Mouse (Mus musculus) heart, postnatal 4 days (tissue): ENCODE measurements around the gene Nfatc2. TPM values are rescaled to one million over a fixed set of nuclear protein-coding genes. Genes with fewer than 3 reads are reported as not detected.

Source experiments
- DNase-seq: peaks from one replicate; pipeline ENCODE4 v3.0.0; 2021
- total RNA-seq, 2 experiments: library from RNA; stranded (reverse); gene quantifications; 2 replicates each; pipeline ENCODE4 v1.2.3; 2021

Nfatc2 gene
- 10 to 100 TPM; 18.8 to 21.3 TPM for total RNA-seq

DNA sequence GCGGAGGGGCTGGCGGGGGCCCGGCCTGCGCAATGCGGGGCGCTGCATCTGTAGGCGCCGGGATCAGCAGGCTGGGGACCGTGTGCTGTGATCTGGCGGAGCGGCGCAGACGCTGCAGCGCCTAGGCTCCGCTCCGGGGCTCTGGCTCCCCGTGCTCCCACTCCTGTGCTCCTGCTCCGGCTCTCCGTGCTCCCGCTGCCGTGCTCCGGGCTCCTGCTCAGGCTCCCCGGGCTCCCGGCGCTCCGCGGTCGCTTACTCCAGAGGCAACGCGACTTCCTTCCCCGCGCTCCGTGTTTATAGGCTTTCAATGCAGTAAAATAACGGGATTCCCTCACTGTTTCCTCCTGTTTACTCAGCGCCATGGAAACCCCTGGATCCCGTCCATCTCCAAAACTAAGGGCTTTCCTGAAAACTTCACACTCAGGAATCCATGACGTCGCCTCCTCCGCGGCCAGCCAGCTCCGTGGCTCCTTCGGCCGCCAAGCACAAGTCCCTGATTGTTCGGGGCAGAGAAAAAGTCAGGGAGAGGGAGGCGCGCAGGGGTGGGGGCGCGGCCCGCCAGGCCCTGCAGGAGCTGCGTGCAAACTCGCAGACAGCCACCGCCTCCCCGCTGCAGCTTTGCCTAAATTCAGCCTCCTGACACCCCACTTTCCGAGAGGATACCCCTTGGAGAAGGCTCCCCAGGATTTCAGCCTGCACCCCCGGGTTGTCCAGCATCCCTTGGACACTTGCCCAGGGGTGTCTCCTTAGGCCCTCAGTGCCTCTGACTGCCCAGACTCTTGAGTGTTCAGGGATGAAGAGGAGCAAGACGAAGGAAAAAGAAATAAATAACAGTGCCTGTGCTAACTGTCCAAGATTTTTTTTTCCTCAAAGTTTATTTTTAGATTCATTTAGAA, at the start of gene Nfatc2:
TSS of gene Nfatc2 (minus strand) at position 167 of the 896 bp plus-strand sequence.
- peak; percentile 92 for DNase-seq

DNA sequence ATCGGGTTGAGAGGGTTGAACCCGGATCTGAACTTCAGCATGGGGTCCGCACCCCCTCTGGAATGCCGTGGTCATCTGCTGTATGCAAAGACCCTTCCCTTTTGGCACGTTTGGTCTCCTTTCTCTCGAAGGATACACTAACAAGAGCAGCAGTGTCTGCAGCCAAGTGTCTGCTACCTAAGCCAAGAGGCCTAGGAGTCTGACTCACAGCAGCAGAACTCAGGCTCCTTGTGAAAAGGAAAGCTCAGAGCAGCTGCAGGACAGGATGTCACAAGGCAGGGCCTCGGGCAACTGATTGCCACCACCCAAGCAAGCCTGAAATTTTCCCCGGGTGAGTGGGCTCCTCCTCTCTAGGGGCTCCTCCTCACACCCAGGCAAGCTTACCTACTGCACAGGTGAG, 46.7 kb upstream of the Nfatc2 start:
- DNase-seq = no peak

DNA sequence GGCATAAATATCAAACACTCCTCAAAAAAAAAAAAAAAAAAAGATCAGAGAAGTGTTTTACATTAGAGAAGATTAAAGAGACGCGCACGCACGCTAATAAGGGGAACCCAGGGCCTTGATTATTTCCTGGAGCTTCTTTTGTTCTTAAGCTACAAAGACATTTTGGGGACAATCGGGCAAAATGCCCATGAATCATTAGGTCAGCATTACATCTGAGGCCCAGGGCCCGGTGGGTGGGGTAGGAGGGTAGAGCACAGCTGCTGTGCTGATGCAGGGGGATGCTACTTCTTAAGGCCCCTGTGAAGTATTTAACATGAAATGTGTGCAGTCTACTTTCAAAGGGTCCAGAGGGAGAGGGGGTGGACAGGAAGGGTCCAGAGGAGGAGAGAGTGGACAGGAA, 43.4 kb upstream of the Nfatc2 start:
- DNase-seq = no peak

DNA sequence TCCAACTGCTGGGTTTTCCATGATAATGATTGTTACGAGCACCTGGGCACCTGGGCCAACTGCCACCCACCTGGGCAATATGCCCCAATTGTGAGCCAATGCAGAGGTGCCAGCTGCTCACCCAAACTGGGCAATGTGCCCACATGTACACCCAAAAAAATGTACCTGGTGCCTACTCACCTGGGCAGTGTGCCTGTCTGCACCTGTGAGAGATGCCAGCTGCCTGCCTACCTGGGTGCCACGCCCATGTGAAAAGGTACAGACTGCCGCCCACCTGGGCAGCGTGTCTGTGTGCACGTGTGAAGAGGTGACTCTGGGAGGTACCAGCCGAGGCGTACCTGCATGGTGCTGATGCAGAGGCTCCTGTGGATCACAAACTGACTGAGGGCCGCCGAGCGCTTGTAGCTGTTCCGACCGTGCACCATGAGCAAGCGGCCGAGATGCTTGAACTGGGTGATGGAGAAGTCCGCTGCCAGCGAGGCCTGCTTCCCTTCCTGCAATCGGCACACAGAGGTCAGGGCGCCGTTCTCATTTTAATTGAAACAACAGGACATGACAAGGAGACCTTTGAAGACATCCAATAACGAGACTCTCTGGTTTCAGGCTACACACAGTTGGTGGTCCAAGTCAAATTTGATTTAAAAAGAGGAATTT, 42.2 kb upstream of the Nfatc2 start:
- no peak for DNase-seq

DNA sequence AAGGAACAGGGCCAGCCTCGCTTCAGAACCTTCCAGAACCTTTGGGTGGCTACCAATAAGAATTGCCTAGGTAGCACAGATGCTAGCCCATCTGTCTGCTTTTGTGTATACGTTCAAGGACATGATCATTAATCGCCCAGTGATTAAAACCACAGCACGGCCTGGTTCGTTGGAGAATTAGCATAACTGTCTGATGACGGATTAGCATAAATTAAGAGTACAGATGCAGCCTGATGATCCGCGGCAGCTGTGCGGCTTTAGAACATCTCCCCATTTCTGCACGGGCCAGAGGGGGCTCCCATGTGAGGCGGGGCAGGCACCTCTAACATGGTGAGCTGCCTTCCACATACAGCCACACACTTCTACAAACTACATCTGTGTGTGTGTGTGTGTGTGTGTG, 40.7 kb upstream of the Nfatc2 start:
- no peak for DNase-seq

DNA sequence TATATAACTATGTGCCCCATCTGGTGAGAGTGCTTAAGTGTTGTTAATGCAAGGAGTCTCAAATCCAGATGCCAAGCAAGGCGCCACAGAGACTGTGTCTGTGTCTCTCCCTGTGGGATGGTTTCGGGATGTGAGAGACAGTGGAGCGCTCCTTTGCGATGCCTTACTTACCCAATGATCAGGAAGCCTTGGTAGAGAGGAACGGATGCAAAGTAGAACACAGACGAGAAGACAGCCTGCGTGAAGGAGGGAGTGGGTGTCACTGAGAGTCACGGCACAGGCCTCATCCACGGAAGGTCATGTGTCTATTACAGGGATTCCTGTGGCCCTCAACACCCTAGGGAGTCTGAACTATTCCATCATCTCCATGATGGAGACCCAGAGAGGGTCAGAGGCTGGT, 39.0 kb upstream of the Nfatc2 start:
- no peak for DNase-seq

DNA sequence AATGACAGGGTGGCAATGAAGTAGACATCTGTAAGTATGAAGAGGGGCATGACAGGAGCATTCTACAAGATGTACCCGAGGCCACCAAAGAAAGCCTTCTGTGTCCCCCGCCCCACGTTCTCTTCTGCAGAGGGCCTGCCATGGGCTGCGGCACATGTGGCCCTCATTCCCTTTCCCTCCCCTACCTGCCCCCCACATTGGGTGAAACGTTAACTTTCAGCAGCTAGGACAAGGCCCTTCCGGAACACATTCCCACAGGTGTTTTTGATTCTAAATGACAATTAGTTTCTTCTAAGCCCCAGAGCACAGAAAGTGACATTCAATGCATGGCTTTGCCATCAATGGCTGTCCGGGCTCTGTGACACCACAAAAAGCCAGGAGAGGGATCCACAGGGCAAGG, 33.4 kb upstream of the Nfatc2 start:
- no peak for DNase-seq

DNA sequence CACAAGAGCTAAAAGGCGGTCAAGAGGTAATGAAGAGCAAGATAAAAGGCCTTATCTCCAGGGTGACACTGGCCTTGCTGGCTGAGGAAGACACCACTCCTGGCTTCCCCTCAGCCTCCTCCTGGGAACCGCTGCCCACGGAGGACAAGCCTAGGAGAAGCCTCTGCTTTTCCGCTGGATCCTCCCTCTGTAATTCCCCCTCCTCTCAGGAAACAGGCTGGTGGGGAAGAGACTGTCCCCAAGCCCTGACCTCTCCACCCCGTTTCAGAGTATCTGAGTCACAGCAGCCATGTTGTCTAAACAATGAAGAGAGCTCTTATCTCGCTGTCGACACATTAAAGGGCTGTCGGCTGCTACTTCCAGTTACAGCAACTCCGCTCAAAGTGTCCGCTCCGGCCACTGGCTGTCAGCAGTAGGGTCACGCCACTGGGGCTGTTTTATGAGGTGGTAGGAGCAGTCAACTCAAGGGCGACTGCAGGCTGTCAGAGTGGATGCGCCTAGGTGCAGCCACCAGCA, 31.9 kb upstream of the Nfatc2 start:
- peak; percentile 65 for DNase-seq

DNA sequence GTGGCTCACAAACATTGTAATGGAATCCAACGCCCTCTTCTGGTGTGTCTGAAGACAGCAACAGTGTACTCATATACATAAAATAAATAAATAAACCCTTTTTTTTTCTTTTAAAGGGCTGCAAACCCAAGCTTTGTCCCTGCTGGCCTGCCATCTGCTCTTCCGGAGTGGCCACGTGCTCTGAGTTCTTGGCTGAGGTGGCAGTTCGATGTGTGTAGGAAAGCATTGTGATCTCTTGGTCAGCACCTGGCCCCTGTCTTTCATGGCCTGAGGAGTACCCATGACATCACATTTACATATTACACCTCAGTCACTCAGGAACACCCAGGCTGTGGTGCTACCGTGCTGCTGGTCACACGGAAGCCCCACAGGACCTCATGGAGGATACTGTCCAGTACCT, 31.1 kb upstream of the Nfatc2 start:
- DNase-seq = no peak

DNA sequence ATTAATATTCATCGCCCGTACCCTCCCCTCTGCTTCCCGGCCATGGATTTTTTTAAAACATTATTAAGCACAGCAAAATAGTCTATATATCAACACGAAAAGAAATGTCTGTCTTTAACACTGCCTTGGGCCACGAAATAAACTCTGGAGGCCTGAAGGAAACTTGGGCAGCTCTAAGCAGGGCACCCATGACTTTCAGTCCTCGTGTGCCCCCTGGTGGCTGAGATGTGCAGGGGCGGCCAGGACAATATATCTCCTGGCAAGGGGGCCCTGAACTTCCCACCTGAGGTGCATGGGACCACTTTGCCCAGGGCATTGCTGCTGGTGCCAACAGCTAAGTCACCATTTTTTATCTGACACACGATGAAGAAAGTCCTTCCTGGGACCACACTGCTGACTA, 27.3 kb upstream of the Nfatc2 start:
- DNase-seq = peak; percentile 92

DNA sequence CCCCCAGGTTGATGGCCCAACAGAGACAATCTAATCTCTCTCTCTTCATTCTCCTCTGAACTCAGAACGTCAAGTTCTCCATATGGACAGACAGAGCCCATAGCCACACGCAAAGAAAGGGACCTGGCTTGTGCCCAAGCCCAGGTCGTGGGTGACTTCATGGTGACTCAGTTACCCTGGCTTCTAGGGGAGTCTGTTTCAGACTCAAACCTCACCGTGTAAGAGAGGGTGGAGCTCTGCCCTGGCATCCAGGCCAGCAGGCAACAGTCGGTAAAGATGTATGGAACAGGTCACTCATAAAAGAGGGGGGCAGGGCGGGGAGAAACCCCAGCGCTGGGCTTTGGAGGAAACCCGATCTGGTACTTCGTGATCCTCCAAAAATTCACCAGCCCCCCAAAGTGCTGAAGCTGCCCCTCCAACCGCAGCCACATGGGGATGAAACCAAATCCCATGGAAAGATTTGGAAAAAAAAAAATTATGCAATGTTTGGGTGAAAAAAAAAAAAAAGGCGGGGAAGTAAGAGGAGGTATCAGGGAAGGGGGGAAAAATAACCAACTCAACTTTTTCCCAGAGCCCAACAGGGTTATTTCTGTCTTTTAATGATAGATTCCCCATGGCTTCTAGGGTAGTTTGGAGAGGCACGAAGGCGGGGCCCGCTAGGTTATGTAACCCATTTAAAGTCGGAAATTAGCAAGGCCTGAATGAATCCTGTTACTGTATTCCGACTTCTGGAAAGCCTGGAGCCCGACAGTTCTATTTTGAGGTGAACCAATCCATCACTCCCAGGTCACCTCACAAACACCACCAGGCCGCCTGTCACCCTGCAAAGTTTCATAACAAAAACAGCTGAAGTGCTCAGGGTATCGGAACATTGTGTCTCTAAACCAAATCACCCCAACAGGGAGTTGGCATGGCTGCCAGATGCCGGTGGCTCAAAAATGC, 26.6 kb upstream of the Nfatc2 start:
- DNase-seq = no peak

DNA sequence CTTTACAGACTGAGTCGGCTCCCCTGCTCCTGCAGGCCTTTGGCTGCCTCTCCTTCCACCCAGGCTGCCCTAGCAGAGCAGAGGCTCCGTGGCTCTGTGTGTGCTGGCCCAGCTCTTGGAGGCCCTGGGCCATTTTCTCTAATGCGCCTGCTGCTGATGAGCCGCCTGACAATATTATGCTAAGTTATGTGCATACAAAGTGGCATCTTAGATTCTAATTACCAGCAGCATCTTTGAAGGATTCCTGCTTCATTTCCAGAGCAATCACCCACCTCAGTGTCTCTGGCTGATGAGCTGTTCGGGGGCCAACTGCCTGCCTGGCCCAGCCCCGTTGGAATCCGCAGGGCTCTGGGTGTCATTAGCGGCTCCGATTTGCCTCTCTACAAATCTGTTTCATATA, 24.9 kb upstream of the Nfatc2 start:
- no peak for DNase-seq

DNA sequence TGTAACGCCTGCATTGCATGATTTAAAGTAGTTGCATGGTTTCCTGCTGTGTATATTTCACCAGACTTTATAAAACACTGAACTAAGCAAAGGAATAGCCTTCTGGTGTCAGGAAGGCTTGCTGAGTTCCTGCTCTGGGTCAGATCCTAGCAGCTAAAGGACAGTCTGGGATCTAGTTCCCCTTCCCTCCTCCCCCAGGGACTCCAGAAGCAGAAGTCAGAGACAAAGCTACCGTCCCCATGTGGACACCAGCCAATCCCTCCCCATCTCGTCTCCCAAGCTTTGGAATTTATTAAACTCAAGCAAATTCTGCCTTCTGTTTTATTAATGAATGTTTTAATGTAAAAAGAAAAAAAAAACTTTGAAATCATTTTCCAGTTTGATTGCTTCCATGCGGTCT, 23.6 kb upstream of the Nfatc2 start:
- DNase-seq = no peak

DNA sequence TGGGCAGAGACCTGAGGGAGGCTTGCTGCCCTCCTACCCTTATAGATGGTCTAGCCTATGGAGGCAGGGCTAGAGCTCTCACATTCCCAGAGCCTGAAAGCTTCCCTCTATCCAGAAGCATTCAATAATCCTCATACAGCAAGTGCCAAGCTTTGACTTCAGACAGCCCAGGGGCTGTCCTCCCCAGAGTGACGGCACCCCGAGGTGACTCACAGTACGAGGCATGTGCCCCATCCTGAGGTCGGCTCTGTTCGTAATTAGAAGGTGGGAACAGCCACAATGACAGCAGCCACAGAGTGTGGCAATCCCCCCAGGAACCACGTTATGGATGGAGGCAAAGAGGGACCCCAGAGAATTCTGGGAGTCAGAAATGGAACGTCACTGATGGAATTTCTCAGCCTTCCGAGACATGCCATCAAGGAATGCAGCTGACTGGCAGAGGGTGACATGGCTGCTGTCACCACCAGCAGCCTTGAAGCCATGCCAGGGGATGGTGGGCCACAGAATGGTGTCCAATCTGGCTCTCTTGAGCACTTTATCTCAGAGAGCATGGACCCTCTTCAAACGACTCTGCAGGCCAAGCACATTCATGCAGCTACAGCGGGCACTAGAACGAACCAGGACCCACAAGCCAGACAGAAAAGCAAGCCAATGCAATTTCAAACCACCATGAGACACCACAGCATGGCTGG, 19.8 kb upstream of the Nfatc2 start:
- peak; percentile 31 for DNase-seq

DNA sequence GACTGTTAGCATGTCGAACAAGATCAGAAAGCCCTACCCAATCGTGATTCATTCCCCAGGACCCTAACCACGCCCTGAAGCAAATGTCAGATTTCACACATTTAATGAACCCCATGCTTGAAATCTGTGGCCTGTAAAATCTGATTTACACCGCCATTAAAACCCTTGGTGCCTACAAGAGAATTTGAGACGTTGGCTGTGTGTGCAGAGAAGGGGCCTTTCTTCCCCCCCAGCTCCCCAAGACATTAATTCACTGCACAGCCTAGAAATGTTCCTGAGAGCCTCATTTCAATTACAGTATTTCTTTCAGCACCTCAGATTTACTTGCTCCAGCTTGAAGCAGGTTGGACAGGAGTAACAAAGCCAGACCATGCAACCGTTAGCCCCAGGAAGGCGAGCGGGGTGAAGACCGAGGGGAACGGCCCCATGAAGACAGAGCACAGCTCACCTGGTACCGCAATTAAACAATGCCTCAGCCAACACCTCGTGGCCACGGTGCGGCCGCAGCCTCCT, 16.8 kb upstream of the Nfatc2 start:
- DNase-seq = no peak

DNA sequence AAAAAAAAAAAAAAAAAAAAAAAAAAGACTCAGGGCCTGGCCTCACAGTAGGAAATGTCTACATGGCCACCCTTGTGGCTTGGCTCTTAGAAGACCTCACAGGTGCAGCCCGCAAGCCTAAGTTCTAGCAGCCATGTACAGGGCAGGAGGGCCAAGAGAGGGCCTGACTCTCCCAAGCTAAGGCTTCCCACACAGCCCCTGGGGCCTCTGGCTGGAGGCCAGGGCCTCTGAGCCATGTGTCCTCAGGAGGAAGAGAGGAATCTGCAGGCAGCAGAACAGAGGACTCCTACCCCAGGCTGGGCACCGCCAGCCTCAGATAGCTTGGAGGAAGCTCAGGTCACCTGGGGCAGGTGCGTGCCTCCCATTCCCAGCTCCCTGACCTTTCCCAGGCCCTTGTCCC, 13.7 kb upstream of the Nfatc2 start:
- DNase-seq = peak; percentile 54

DNA sequence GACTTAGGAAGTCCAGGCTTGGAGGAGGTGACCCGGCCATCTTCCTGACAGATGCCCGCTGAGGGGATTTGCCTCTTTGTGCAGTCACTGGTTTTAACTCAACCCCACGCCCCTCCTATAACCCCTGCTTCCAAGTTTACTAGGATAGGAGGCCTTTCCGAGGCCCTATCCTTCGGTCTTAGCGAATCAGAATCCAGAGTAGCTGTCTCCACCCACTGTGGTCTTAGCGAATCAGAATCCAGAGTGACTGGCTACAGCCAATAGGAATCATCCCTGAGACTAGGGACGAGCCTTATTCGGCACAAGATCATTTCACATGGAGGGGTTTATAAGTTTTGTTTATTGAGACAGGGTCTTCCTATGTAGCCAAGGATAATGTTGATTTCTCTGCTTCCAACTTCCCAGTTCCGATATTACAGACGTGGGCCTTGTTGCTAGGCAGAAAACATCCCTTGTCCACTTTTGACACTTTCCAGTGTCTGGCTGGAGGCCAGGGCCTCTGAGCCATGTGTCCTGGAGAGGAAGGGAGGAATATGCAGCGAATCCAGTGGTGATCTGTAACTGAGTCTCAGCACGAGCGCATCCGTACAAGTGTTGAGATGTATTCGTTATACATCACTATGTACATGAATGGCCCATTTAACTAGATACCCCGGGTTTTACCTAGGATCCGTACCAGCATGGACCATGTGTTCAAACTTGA, 12.9 kb upstream of the Nfatc2 start:
- peak; percentile 75 for DNase-seq

DNA sequence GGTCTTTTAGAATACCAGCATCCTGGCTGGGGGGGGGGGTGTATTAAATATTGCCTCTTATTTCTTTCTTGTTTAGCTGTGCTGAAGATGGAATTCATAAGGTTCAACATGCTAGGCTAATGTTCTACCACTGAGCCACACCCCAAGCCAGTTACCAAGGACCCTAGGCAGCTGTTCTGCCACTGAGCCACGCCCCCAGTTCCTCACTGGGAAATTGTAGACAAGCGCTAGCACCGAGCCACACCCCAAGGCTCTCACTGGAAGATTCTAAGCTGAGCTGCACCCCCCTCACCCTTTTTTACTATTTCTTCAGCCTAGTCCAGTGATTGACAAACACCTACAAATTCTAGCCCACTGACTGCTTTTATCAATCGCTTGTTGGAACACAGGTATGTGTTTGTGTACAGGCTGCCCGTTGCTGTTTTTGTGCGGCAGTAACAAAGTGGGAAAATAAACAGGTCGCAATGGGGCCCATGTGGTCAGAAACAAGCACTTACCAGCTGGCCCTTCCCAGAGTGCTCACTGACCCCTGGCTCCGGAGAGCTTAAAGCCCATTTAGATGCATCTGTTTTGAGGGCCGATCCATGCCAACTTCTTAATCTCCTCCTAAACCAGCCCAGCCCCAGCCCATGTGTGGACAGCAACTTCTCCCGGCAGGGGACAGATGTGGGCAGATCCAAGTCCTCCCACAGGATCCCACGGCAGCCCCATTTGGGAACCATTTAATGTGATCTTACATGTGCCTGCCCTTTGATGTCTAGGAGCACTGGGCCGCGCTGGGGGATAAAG, 11.8 kb upstream of the Nfatc2 start:
- DNase-seq = no peak

DNA sequence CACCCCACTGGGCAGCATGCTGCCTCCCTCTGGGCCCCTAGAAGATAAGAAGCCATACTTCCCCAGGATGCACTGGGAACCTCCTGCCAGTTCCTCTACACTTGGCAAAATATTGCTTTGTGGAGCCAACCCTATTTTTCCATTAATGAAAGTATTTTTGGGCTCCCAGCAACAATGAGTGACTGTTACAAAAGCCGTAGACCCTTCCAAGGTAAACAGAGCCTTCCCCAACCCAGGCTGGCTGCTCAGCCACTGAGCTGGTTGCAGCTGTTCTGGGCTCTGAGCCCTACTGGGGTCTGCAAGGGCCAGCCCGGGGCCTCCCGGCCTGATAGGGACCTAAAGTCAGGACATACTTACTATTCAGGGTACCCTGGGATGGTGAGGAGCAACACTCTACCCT, 9.5 kb upstream of the Nfatc2 start:
- no peak for DNase-seq

DNA sequence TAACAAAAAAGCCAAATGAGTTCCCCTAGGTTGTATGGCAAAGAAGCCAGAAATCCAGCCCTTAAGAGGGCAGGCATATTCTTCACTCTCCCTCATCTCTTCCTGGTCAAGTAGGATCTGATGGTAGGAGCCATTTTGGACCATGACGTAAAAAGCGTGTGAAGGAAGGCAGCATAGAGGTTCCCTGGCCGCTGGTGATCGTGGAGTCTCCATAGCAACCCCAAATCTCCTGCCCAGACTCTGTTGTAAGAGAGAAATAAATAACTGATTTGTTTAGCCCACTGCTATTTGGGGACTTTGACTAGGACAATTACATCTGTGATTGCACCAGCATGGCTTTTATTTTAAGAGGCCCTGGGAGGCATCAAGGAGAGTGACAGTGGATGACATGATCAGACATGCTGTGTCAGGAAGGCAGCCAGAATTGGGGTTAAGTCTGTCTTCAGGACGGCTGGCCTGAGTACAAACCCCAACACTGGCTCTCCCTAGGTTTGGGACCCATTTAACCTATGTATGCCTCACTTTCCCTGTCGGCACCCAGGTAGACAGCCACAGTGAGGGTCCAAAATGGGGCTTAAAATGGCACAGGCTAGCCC, 8.3 kb upstream of the Nfatc2 start:
- no peak for DNase-seq
